Mouse (Mus musculus): ENCODE data around the gene Dis3l.

- TF ChIP-seq CTCF (IDR thresholded peaks at IDR 0.05; ENCODE audit: low read depth, low read length): no peak
- TF ChIP-seq TAL1 (conservative IDR thresholded peaks at IDR 0.05; ENCODE audit: low read depth, low read length): no peak
Observed at GRCm38 (mm10) chr9:64274291-64274690, 66.8 kb downstream of the Dis3l start.
